Comparison of ENCODE assay signal across 7 mouse cellular contexts in genomic region chr2:148751893-148752813, GRCm38 (mm10). TPM values are rescaled to one million over a fixed set of nuclear protein-coding genes. Genes with fewer than 3 reads are reported as not detected.
DNase-seq lines count a peak whose midpoint lies in the region; ATAC-seq and TF ChIP-seq lines count a peak whose summit lies in the region.

No protein-coding gene starts in this region.

- H3K9me3 ChIP-seq in intestine, postnatal 0 days (ENCODE audit: control insufficient read depth): no peaks in the 10 kb centered on the region
- no peaks in the 10 kb centered on the region for H3K9me3 ChIP-seq in midbrain, embryonic 10.5 days (replicated peaks)

- peak; percentile 78 for ATAC-seq in intestine, postnatal 0 days

- H3K27ac ChIP-seq in intestine, postnatal 0 days (ENCODE audit: low read depth, low read length): no peak overlapping the region
- H3K27ac ChIP-seq in midbrain, embryonic 10.5 days (replicated peaks): no peak overlapping the region

- H3K4me1 ChIP-seq in intestine, postnatal 0 days (replicated peaks; ENCODE audit: control insufficient read depth, insufficient read depth, low read length): no peaks in the 10 kb centered on the region
- no peaks in the 10 kb centered on the region for H3K4me1 ChIP-seq in midbrain, embryonic 10.5 days

- intact Hi-C loops in gastrocnemius, postnatal 36 days (cut with DNase I): loop anchor here (5.0 kb wide), 2 partner anchors 100 to 150 kb away; no protein-coding TSS in a partner anchor
- intact Hi-C loops in left cerebral cortex, postnatal 36 days (cut with DNase I): loop anchor here (5.0 kb wide), 2 partner anchors 100 to 150 kb away; no protein-coding TSS in a partner anchor

- H3K4me2 ChIP-seq in intestine, postnatal 0 days (replicated peaks; ENCODE audit: low read depth): peak overlapping the region; percentile 63

- H3K9ac ChIP-seq in intestine, postnatal 0 days (ENCODE audit: low read depth, low read length): no peak overlapping the region

- H3K36me3 ChIP-seq in intestine, postnatal 0 days (ENCODE audit: control insufficient read depth, insufficient read depth): no peaks in the 10 kb centered on the region
- H3K36me3 ChIP-seq in midbrain, embryonic 10.5 days: no peaks in the 10 kb centered on the region

- peak; percentile 82 for TF ChIP-seq CTCF in intestine, postnatal 0 days (IDR thresholded peaks at IDR 0.05; ENCODE audit: low read depth)

- H3K4me3 ChIP-seq in intestine, postnatal 0 days (ENCODE audit: low read depth, low read length): peak overlapping the region; percentile 32; the same call in 1 of the 2 replicates
- H3K4me3 ChIP-seq in midbrain, embryonic 10.5 days: peak overlapping the region; percentile 40

- 13% methylated on average over 15 of the region's 15 CpGs for WGBS in intestine, postnatal 0 days
- WGBS in midbrain, embryonic 10.5 days: 18% methylated on average over 15 of the region's 15 CpGs

- no peaks in the 10 kb centered on the region for H3K27me3 ChIP-seq in intestine, postnatal 0 days (replicated peaks; ENCODE audit: control insufficient read depth, insufficient read depth, low read length)
- no peaks in the 10 kb centered on the region for H3K27me3 ChIP-seq in midbrain, embryonic 10.5 days (ENCODE audit: low read depth, poor library complexity, severe bottlenecking)

- peak; percentile 81 for DNase-seq in adrenal gland, postnatal 10 days
- peak; percentile 82 for DNase-seq in embryo, embryonic 11.5 days (ENCODE audit: low read depth, low spot score)
- DNase-seq in gastrocnemius, postnatal 36 days: peak; percentile 15 to 33
- DNase-seq in left cerebral cortex, postnatal 36 days (ENCODE audit: low spot score in 2 of 2): peak; percentile 64 to 71
- DNase-seq in midbrain, embryonic 10.5 days (ENCODE audit: low spot score): peak; percentile 64
- peak; percentile 44 to 60 for DNase-seq in right cerebral cortex, postnatal 36 days (ENCODE audit: low spot score in 2 of 2)

RNA-seq across cellular contexts. Expression of gene Cstl1, which starts 2.0 kb away (rescaled TPM):
- not detected for total RNA-seq in adrenal gland, postnatal 10 days (2021)
- total RNA-seq in gastrocnemius, postnatal 36 days (2021): not detected
- polyA plus RNA-seq in intestine, postnatal 0 days (2015; fragmentation: Nextera tagmentation; extraction: Ambion mirVana): not detected in 2 replicates
- total RNA-seq in left cerebral cortex, postnatal 36 days (2021): 1 to 10 TPM; 1.5 TPM
- not detected in 2 replicates for polyA plus RNA-seq in midbrain, embryonic 10.5 days (2016; fragmentation: Nextera tagmentation; extraction: Ambion mirVana)

RNA-seq across cellular contexts. Expression of gene Cst11, which starts 19.1 kb away (rescaled TPM):
- not detected for total RNA-seq in adrenal gland, postnatal 10 days (2021)
- not detected for total RNA-seq in gastrocnemius, postnatal 36 days (2021)
- polyA plus RNA-seq in intestine, postnatal 0 days (2015; fragmentation: Nextera tagmentation; extraction: Ambion mirVana): not detected in 2 replicates
- not detected for total RNA-seq in left cerebral cortex, postnatal 36 days (2021)
- not detected in 2 replicates for polyA plus RNA-seq in midbrain, embryonic 10.5 days (2016; fragmentation: Nextera tagmentation; extraction: Ambion mirVana)

RNA-seq across cellular contexts. Expression of gene Napb, which starts 19.9 kb away (rescaled TPM):
- total RNA-seq in adrenal gland, postnatal 10 days (2021): 10 to 100 TPM in 1 of 2 experiments, 1 to 10 TPM in 1; 5.5 to 10.4 TPM
- 1 to 10 TPM; 4.0 to 5.5 TPM for total RNA-seq in gastrocnemius, postnatal 36 days (2021)
- 2.2 and 2.4 TPM in 2 replicates for polyA plus RNA-seq in intestine, postnatal 0 days (2015; fragmentation: Nextera tagmentation; extraction: Ambion mirVana)
- total RNA-seq in left cerebral cortex, postnatal 36 days (2021): 100 to 1,000 TPM; 342 to 359 TPM
- 7.5 and 13.6 TPM in 2 replicates for polyA plus RNA-seq in midbrain, embryonic 10.5 days (2016; fragmentation: Nextera tagmentation; extraction: Ambion mirVana)

RNA-seq across cellular contexts. Expression of gene 8030411F24Rik, which starts 29.7 kb away (rescaled TPM):
- total RNA-seq in adrenal gland, postnatal 10 days (2021): not detected
- not detected for total RNA-seq in gastrocnemius, postnatal 36 days (2021)
- not detected in 2 replicates for polyA plus RNA-seq in intestine, postnatal 0 days (2015; fragmentation: Nextera tagmentation; extraction: Ambion mirVana)
- total RNA-seq in left cerebral cortex, postnatal 36 days (2021): not detected
- not detected in 2 replicates for polyA plus RNA-seq in midbrain, embryonic 10.5 days (2016; fragmentation: Nextera tagmentation; extraction: Ambion mirVana)

RNA-seq across cellular contexts. Expression of gene Cst12, which starts 37.0 kb away (rescaled TPM):
- not detected for total RNA-seq in adrenal gland, postnatal 10 days (2021)
- not detected for total RNA-seq in gastrocnemius, postnatal 36 days (2021)
- not detected in 2 replicates for polyA plus RNA-seq in intestine, postnatal 0 days (2015; fragmentation: Nextera tagmentation; extraction: Ambion mirVana)
- total RNA-seq in left cerebral cortex, postnatal 36 days (2021): 1 to 10 TPM; 3.6 to 5.0 TPM
- not detected in 2 replicates for polyA plus RNA-seq in midbrain, embryonic 10.5 days (2016; fragmentation: Nextera tagmentation; extraction: Ambion mirVana)

Comparison
In these comparisons a context has a peak if more than half of its experiments do, and no peak if none do; other contexts are left out.
1. DNase-seq: peak in every context shown above with its lines; median percentile 82 in embryo, embryonic 11.5 days; 81 in adrenal gland, postnatal 10 days; 68 in left cerebral cortex, postnatal 36 days; 64 in midbrain, embryonic 10.5 days; 52 in right cerebral cortex, postnatal 36 days; 24 in gastrocnemius, postnatal 36 days.
2. RNA of gene Napb, which starts 19.9 kb away (total RNA-seq): 342 to 359 TPM in left cerebral cortex, postnatal 36 days; 5.5 to 10.4 TPM in adrenal gland, postnatal 10 days and 4.0 to 5.5 TPM in gastrocnemius, postnatal 36 days; every median in the first group is over 10 times any median in the second.